Mouse (Mus musculus) cortical plate, adult 2 months (tissue): ENCODE results near the gene Eif2ak3.

Experiments used
- CTCF ChIP-seq: fragments of 200-500 bp; IDR thresholded peaks from 2 replicates; pipeline ENCODE4 v1.5.1; 2011; ENCODE audit warnings: mild to moderate bottlenecking, control low read depth, low read length; ENCODE audit not compliant: insufficient read depth; ENCODE audit errors: extremely low read depth
- POLR2A ChIP-seq: fragments of 200-500 bp; IDR thresholded peaks from 2 replicates; pipeline ENCODE4 v1.6.1; 2011; ENCODE audit warnings: mild to moderate bottlenecking, low read length, control low read depth; ENCODE audit not compliant: insufficient read depth; ENCODE audit errors: extremely low read depth

- TF ChIP-seq CTCF (no peak), POLR2A (peak; percentile 86)
Measured at GRCm38 (mm10) chr6:70824085-70824986, 20.0 kb upstream of the Eif2ak3 start.
